Mouse (Mus musculus): ENCODE measurements around the gene Dlgap4. TPM values are rescaled to one million over a fixed set of nuclear protein-coding genes. Genes with fewer than 3 reads are reported as not detected.

Dlgap4 gene
- polyA plus RNA-seq, 1 experiment from 2014 or later: 51.9 TPM

GRCm38 (mm10) chr2:156642931-156643330 lies 29.4 kb downstream of the Dlgap4 start:
- no peak for ATAC-seq (ENCODE audit: extremely low read depth, insufficient number of reproducible peaks, low FRiP score, low TSS enrichment)
- WGBS: 14% methylated on average over 4 of the region's 4 CpGs

DNA sequence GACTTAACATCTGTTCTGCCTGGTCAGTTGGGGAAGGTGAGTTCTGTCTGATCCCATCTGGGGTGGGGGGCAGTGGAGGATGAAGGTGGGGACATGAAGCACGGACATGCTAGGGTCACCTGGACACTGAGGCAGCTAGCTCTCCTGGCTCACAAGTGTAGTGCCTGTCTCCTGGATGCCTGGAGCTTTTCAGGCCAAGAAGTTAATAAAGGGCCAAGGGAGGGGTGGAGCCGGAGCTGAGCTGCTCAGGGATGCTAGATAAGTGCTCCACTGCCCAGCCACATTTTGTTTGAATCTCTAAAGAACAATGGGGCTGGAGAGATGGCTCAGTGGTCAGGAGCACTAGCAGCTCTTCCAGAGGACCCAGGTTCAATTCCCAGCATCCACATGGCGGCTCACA lies 29.9 kb downstream of the Dlgap4 start:
- H3K27ac ChIP-seq (replicated peaks): no peak overlapping the region
- no peaks in the 10 kb centered on the region for H3K9me3 ChIP-seq
- H3K4me3 ChIP-seq: no peak overlapping the region
- no peaks in the 10 kb centered on the region for H3K4me1 ChIP-seq
- ATAC-seq (ENCODE audit: extremely low read depth, insufficient number of reproducible peaks, low FRiP score, low TSS enrichment): no peak
- no peaks in the 10 kb centered on the region for H3K36me3 ChIP-seq
- peaks cover 85% of the 10 kb centered on the region for H3K27me3 ChIP-seq (replicated peaks)
- WGBS: 44% methylated on average over 3 of the region's 3 CpGs
- no peak overlapping the region for H3K9ac ChIP-seq
- H3K4me2 ChIP-seq: no peak overlapping the region

More at GRCm38 (mm10) chr2:156642931-156643330, 29.4 kb downstream of the Dlgap4 start:
- Histone ChIP-seq H3K4me3 (no peak overlapping the region), H3K4me2 (no peak overlapping the region), H3K9ac (no peak overlapping the region), H3K27me3 (replicated peaks) (peaks cover 80% of the 10 kb centered on the region), H3K27ac (replicated peaks) (no peak overlapping the region), H3K36me3 (no peaks in the 10 kb centered on the region), H3K9me3 (no peaks in the 10 kb centered on the region), H3K4me1 (no peaks in the 10 kb centered on the region)

- H3K27me3 ChIP-seq (replicated peaks): peaks cover 93% of the 10 kb centered on the region
- 62% methylated on average over 6 of the region's 6 CpGs for WGBS
- H3K9me3 ChIP-seq: no peaks in the 10 kb centered on the region
- no peak overlapping the region for H3K4me3 ChIP-seq
- no peaks in the 10 kb centered on the region for H3K4me1 ChIP-seq
- no peak for ATAC-seq (ENCODE audit: extremely low read depth, insufficient number of reproducible peaks, low FRiP score, low TSS enrichment)
- H3K9ac ChIP-seq: no peak overlapping the region
- H3K27ac ChIP-seq (replicated peaks): no peak overlapping the region
- no peaks in the 10 kb centered on the region for H3K36me3 ChIP-seq
- H3K4me2 ChIP-seq: no peak overlapping the region
These were observed 31.6 kb downstream of the Dlgap4 start for GRCm38 (mm10) chr2:156645145-156645544.

DNA sequence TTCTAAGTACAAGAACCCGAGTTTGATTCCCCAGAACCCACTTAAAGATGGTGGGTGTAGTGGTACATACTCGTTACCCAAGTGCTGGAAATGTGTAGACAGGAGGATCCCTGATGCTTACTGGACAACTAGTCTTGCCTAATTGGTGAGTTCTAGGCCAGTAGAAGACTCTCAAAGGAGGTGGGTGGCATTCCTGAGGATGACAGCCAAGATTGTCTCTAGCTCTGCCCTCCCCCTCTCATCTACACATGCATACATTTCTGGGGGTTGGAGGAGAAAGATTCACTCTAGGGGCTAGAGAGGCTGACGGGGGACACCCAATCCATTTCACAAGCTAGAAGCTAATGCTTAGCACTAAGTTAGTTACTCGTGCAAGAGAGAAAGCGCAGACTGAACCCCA lies 33.4 kb downstream of the Dlgap4 start:
- Histone ChIP-seq H3K4me1 (no peaks in the 10 kb centered on the region), H3K4me3 (no peak overlapping the region), H3K9ac (no peak overlapping the region), H3K9me3 (no peaks in the 10 kb centered on the region), H3K4me2 (no peak overlapping the region), H3K36me3 (no peaks in the 10 kb centered on the region), H3K27ac (replicated peaks) (no peak overlapping the region), H3K27me3 (replicated peaks) (peaks cover 98% of the 10 kb centered on the region)
- no peak for ATAC-seq (ENCODE audit: extremely low read depth, insufficient number of reproducible peaks, low FRiP score, low TSS enrichment)
- WGBS: 60% methylated on average over 5 of the region's 5 CpGs

- ATAC-seq (ENCODE audit: extremely low read depth, insufficient number of reproducible peaks, low FRiP score, low TSS enrichment): no peak
- Histone ChIP-seq H3K27ac (replicated peaks) (no peak overlapping the region), H3K36me3 (no peaks in the 10 kb centered on the region), H3K4me1 (no peaks in the 10 kb centered on the region), H3K27me3 (replicated peaks) (peaks cover 96% of the 10 kb centered on the region), H3K9ac (no peak overlapping the region), H3K9me3 (no peaks in the 10 kb centered on the region), H3K4me2 (no peak overlapping the region), H3K4me3 (no peak overlapping the region)
- WGBS: 64% methylated on average over 5 of the region's 5 CpGs
These were observed 34.5 kb downstream of the Dlgap4 start for GRCm38 (mm10) chr2:156648042-156648441.

GRCm38 (mm10) chr2:156649450-156649849 lies 35.9 kb downstream of the Dlgap4 start:
- H3K27me3 ChIP-seq (replicated peaks): peaks cover 96% of the 10 kb centered on the region
- ATAC-seq (ENCODE audit: extremely low read depth, insufficient number of reproducible peaks, low FRiP score, low TSS enrichment): no peak
- H3K9ac ChIP-seq: no peak overlapping the region
- H3K4me1 ChIP-seq: no peaks in the 10 kb centered on the region
- H3K9me3 ChIP-seq: no peaks in the 10 kb centered on the region
- H3K36me3 ChIP-seq: no peaks in the 10 kb centered on the region
- WGBS: 68% methylated on average over 5 of the region's 5 CpGs
- H3K4me2 ChIP-seq: no peak overlapping the region
- H3K27ac ChIP-seq (replicated peaks): no peak overlapping the region
- no peak overlapping the region for H3K4me3 ChIP-seq

DNA sequence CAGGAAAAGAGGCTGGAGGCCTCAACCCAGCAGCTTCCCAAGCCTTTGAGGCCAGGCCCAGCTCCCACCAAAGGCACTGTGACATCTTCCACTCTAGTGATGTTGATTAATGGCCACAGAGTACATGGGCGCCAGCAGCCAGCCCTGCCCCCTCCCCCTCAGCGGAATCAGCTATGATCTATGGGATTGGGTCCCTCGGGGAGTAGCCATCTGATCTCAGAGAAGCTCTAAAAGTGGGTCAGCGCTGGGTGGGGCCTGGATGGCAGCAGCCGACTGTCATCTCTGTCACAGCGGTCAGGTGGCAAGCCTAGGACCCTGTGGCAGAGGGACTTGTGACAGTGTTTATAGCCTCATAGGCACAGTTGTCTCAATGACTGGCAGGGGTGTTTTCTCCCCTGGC lies 37.5 kb downstream of the Dlgap4 start:
- peaks cover 93% of the 10 kb centered on the region for H3K27me3 ChIP-seq (replicated peaks)
- 68% methylated on average over 6 of the region's 6 CpGs for WGBS

GRCm38 (mm10) chr2:156652841-156653240 lies 39.3 kb downstream of the Dlgap4 start:
- no peaks in the 10 kb centered on the region for H3K4me1 ChIP-seq
- peaks cover 86% of the 10 kb centered on the region for H3K27me3 ChIP-seq (replicated peaks)
- WGBS: 11% methylated on average over 8 of the region's 8 CpGs

More for the DNA sequence above, 37.5 kb downstream of the Dlgap4 start:
- H3K9ac ChIP-seq: no peak overlapping the region
- H3K4me2 ChIP-seq: no peak overlapping the region
- no peak overlapping the region for H3K27ac ChIP-seq (replicated peaks)
- no peak overlapping the region for H3K4me3 ChIP-seq
- H3K9me3 ChIP-seq: no peaks in the 10 kb centered on the region
- H3K4me1 ChIP-seq: no peaks in the 10 kb centered on the region
- ATAC-seq (ENCODE audit: extremely low read depth, insufficient number of reproducible peaks, low FRiP score, low TSS enrichment): no peak
- no peaks in the 10 kb centered on the region for H3K36me3 ChIP-seq

GRCm38 (mm10) chr2:156654148-156654547 lies 40.6 kb downstream of the Dlgap4 start:
- Histone ChIP-seq H3K4me1 (no peaks in the 10 kb centered on the region), H3K9me3 (no peaks in the 10 kb centered on the region), H3K9ac (no peak overlapping the region), H3K4me3 (no peak overlapping the region), H3K4me2 (no peak overlapping the region), H3K27me3 (replicated peaks) (peaks cover 82% of the 10 kb centered on the region), H3K27ac (replicated peaks) (no peak overlapping the region), H3K36me3 (no peaks in the 10 kb centered on the region)
- no peak for ATAC-seq (ENCODE audit: extremely low read depth, insufficient number of reproducible peaks, low FRiP score, low TSS enrichment)
- 72% methylated on average over 5 of the region's 5 CpGs for WGBS

More at GRCm38 (mm10) chr2:156652841-156653240, 39.3 kb downstream of the Dlgap4 start:
- no peak for ATAC-seq (ENCODE audit: extremely low read depth, insufficient number of reproducible peaks, low FRiP score, low TSS enrichment)
- Histone ChIP-seq H3K9me3 (no peaks in the 10 kb centered on the region), H3K4me3 (no peak overlapping the region), H3K9ac (no peak overlapping the region), H3K4me2 (no peak overlapping the region), H3K36me3 (no peaks in the 10 kb centered on the region), H3K27ac (replicated peaks) (no peak overlapping the region)

- Histone ChIP-seq H3K9me3 (no peaks in the 10 kb centered on the region), H3K27me3 (replicated peaks) (peaks cover 79% of the 10 kb centered on the region), H3K4me2 (no peak overlapping the region), H3K4me3 (no peak overlapping the region), H3K4me1 (no peaks in the 10 kb centered on the region), H3K27ac (replicated peaks) (no peak overlapping the region), H3K36me3 (no peaks in the 10 kb centered on the region), H3K9ac (no peak overlapping the region)
- WGBS: 49% methylated on average over 5 of the region's 5 CpGs
- ATAC-seq (ENCODE audit: extremely low read depth, insufficient number of reproducible peaks, low FRiP score, low TSS enrichment): no peak
These were observed 42.1 kb downstream of the Dlgap4 start for GRCm38 (mm10) chr2:156655626-156656025.

DNA sequence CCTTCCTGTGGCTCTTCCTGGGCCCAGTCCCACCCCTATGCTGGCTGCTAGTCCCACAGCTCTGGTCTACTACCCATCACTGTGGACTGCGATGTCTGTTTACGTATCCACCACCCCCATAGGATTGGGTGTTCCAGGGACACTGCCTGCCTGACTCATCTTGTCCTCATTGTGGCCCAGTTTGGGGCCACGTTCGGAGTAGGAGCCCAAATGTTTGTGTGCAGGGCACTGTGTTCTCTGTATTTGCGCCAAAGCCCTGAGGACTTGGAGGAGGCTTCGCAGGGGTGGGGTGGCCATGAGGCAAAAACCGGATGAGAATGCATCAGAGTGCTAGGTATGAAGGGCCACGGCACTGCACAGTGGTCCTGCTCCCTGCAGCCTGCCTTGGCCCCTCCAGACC lies 44.0 kb downstream of the Dlgap4 start:
- H3K4me1 ChIP-seq: no peaks in the 10 kb centered on the region
- WGBS: 76% methylated on average over 8 of the region's 8 CpGs
- no peak overlapping the region for H3K4me3 ChIP-seq
- no peak overlapping the region for H3K4me2 ChIP-seq
- H3K27ac ChIP-seq (replicated peaks): no peak overlapping the region
- peaks cover 65% of the 10 kb centered on the region for H3K27me3 ChIP-seq (replicated peaks)
- no peaks in the 10 kb centered on the region for H3K9me3 ChIP-seq
- no peak overlapping the region for H3K9ac ChIP-seq
- ATAC-seq (ENCODE audit: extremely low read depth, insufficient number of reproducible peaks, low FRiP score, low TSS enrichment): no peak
- H3K36me3 ChIP-seq: no peaks in the 10 kb centered on the region

GRCm38 (mm10) chr2:156658221-156658620 lies 44.7 kb downstream of the Dlgap4 start:
- no peak for ATAC-seq (ENCODE audit: extremely low read depth, insufficient number of reproducible peaks, low FRiP score, low TSS enrichment)
- Histone ChIP-seq H3K4me2 (no peak overlapping the region), H3K9ac (no peak overlapping the region), H3K4me3 (no peak overlapping the region), H3K36me3 (no peaks in the 10 kb centered on the region), H3K4me1 (no peaks in the 10 kb centered on the region), H3K9me3 (no peaks in the 10 kb centered on the region), H3K27ac (replicated peaks) (no peak overlapping the region), H3K27me3 (replicated peaks) (peaks cover 67% of the 10 kb centered on the region)
- WGBS: 75% methylated on average over 10 of the region's 10 CpGs
